Mouse (Mus musculus) spleen, postnatal 10 days (tissue): Measurements from ENCODE around the gene Fzd7.

Source experiments
- DNase-seq, 2 experiments: peaks; one replicate each; pipeline ENCODE4 v3.0.0; 2021 to 2022; ENCODE audit warnings: low spot score in 2 of 2

The Fzd7 gene

DNA sequence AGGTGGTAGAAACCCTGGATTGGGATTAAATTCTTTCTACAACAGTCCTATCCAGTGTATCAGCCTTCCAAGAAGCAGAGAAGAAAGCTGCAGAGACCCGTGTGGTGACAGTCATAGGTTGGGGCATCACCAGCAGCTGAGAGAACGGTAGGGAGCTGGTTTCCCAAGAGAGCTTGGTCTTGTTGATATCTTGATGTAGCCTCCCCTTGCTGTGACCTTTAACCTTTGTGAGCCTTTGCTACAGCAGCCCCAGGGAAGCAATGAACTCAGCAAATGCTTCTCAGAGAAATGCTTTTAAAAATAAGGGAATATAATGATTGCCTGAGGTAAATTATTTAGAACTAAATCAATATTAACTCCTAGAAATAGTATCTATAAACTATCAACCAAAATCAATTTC lies 20.1 kb downstream of the Fzd7 start:
- no peak for DNase-seq

DNA sequence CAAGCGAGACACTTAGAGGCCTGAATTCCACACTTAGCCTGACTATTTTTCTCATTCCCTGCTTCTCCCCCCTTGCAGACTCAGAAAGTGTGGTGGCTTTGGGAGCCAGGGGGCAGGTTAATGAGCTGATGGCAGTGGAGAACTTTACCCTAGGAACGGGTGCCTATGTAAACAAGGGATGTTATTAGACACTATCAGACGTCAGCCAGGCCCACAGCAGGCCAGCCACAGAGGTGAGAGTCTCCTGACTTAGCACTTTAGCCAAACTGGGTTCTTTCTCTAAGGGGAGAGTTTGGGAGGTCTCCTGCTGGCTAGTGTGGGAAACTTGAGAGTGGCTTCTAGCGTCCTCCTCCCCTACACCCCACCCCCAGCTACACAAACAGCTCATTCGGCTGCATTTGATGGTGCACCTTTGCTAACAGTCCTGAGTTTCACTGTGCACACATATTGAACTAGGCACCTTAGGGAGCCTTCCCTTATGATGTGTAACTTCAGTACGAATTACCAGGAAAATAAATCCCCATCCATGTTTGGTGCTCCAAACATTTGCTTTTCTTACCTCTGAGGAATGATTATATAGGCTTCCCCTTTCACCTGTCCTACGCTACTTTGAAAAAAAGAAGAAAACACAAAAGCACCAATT lies 21.6 kb downstream of the Fzd7 start:
- no peak for DNase-seq

DNA sequence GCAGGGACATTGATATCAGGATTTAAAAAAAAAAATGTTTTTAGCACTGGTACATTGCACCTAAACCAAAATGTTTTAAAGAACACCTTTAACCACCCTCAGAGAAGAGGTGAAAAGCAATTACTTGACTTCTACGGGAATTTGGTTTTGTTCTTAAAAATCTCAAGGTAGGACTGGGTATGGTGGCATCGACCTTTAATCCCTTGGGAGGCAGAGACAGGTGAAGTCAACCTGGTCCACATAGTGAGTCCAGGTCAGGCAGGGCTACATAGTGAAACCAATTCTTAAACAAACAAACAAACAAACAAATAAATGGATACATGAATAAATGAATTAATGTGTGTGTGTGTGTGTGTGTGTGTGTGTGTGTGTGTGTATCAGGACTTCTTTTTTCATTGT lies 22.1 kb downstream of the Fzd7 start:
- DNase-seq: no peak

DNA sequence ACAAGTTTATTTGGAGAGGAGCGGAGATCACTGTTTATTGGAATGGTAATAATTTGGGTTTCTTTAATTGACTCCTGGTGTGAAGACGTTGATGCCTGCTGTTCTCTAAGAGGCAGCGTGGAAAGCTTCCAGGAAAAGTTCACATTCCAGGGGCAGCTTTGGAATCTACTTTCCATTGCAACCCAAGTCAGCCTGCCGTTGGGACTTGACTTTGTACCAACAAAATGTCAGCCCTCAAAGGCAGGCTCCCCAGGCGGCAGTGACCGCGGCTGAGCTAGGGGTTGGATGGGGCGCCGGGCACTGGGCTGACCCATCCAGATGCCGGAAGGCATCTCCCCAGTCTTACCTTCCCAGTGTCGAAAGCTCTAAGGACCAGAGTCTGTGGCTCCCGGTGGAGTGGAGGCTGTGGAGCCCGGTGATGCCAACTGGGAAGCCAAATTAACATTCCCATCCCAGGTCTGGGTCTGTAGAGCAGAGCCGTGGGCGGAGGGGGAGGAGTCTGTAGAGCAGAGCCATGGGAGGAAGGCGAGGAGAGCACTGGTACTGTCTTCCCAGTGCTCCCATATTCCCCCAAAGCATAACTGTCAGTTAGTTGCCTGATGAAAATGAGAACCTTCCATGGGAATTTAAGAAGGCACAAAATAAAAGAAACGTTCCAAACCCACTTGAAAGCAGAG lies 26.4 kb downstream of the Fzd7 start:
- DNase-seq: no peak

DNA sequence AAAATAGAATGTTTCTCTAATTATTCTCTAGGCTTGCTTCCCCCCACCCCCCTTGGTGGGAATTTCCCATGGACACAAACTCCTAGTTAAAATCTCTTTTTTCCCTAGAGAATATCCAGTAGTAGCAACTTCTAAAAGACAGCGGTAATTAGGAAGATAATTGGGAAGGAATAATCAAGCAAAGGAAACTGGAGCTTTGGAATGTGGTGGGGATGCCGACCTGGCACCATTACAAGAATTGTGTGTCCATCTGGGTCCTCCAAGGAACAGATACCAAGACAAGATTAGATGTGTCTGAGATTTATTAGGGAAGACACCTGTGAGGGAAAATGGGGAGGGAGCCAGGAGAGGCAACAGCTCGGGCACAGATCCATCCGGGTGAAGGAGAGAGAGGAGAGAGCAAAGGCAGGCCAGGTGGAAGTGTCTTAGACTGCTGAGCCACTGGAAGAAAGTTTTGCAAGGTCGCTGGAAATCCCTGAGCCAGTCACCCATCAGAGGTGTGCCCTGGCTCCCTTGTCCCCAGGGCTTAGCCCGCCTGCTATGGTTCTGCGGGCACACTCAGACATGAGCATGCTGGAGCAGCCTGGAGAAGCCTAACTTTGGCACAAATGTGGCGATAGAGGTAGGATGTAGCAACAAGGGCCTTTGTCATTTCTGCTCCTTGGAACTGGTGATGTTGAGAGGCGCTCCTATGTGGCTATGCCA lies 29.5 kb downstream of the Fzd7 start:
- DNase-seq: no peak

DNA sequence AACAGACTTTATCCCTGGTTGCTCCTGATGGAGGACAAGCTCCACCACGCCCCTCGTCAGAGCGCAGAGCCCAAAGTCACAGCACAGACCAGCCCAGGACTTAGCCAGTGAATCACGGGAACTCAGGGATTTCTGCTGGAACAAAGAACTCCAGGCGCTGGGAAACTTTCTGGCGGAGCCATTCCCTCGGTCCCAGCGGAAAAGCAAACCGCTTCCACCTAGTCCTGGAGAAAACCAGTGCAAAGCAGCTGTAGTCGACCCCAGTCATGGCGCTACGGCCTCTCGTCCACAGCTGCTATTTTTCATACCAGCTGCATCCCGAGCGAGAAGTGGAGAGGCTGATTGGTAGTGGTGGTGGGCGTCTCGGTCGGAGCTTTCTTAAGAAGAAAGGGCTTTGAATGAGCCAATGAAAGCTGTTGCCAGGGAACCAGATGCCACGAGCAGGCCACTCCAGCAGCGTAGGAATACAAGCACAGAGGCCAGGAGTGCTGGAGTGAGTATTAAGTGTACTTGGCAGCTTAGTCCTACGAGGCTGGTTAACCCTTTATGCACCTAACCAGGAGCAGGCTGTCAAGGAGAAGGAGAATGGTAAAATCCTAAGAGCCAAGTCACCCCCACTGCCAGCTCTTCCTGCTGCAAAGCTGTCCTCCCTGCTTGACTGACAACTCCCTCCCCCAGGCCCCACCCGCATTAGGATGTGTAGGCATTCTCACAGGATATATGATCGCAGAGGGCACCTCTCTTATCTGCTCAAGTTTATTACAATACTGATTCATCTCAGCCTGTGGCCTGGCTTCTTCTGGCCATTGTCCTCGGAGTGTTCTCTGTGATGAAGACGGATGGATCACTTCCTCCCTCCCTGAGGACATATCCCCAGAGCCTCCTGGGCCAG lies 34.0 kb downstream of the Fzd7 start, which contains the start of gene Gm973:
Gm973 (plus strand) TSS at position 239 of the 892 bp plus-strand sequence.
- no peak for DNase-seq

DNA sequence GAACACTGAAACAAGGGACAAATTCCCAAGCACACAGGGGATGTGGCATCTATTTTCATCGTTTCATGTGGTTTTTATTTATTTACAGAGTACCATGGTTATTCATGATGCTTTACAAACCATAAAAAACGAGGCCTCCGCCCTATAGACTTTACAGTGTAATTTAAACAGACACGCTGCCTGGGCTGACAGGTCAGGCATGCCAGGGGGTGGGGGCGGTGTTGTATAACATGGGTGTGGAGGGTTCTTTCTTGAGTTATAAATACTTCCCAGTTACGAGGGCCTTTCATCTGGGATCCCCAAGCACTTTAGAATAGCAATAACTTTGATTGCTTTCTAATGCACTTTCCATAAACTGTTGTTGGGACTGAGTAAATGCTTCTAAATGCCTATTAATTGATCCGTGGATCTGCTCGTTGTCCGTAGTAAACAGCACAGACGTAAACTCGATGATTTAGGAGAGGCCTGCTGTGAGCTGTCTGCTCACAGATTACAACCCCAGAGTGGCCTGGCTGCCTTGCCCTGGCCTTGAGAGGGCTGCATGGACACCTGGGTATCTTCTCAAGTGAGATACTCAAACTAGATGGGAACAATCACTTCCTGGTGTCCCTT lies 38.1 kb downstream of the Fzd7 start:
- DNase-seq: no peak

DNA sequence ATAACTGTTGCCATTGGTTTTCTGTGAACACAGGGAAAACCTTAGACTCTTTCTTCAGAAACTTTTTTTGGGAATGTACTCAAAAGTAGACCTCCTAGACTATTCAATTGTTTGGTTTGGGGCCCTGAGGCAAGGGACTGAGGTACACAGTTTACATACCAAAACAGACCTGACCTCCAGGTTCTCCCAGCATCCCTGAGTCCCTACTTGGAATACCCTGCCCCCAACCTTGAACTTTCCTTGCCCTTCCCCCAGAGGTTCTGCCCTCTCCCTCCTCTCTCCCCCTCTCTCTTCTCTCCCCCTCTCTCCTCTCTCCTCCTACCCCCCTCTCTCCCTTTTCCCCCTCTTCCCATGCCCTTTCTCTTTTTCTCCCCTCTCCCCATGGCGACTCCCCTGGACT lies 40.2 kb downstream of the Fzd7 start:
- DNase-seq: no peak

DNA sequence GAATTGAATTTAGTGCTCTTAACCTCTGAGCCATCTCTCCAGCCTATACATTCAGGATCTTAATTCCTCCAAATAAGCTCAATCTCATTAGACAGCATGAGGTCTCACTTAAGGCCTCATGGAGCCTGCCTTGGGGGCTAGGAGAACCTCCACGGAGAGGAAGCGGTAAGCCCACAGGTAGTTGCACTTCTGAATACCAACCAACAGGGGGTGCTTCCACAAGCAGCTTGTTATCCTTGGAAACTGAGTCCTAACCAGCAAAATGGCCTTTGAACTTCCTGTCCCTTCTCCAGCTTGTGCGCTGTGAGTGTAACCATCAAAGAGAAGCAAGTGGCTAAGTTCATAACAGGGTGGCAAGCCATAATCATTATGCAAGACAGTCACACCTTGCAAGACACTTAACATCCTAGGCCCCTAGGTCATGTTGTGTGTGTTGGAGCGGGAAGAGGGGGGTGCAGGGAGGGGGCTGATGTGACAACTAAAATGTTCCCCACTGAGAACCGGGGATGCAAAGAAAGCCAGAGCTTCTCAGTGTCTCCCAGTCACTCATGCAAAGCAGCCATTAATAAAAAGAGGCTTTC lies 41.2 kb downstream of the Fzd7 start:
- DNase-seq: no peak

DNA sequence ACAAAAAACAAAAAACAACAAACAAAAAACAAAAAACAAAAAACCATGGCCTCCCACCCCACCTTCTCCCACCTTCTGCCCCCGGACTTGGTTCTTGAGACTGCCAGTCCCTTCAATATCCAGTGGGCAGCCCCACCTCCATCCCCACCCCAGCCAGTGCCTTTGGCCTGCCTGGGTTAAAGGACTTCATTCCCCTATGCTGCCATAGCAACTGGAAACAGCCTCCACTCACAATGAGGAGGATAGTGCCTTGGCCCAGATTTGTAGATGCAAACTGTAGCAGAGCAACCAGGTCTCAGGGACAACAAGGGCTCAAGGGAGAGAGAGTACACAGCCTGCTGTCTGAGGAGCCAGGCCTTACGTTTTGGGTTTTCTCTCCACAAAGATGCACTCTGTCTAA lies 41.8 kb downstream of the Fzd7 start:
- DNase-seq: no peak

DNA sequence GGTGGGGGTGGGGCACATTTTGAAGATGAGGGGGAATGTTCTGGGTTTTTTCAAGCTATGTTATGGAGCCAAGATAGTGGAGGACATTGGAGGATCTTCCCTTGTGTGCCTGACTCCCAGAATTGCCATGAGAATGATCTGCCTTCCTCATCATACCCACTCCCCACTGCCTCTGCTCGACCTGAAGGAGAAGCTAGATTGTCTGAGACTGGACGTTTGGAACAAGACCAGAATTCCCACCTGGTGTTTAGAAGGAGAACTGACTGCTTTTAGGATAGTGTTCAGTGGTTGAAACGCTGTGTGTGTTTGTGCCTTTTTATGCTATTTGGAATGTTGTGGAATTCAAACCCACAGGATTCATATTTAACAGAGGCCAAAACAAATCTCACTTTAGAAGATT lies 42.5 kb downstream of the Fzd7 start:
- DNase-seq: no peak

DNA sequence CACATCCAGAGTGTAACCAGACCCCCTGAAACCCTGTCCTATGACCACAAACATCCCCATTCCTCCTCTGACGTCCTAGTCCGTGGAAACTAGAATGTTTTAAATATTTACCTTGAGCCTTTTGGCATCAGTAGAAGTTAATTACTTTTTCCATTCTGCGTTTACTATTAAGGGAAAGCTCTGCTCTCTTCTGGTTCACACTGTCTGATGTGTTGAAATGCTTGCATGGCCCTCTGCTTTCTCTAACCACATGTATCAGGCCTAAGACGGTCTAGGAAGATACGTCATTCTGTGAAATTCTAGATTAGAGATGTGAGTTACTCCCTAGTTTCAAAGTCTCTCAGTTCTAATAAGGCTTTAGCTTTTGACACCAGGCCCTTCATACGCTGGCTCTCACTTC lies 45.0 kb downstream of the Fzd7 start:
- DNase-seq: no peak

DNA sequence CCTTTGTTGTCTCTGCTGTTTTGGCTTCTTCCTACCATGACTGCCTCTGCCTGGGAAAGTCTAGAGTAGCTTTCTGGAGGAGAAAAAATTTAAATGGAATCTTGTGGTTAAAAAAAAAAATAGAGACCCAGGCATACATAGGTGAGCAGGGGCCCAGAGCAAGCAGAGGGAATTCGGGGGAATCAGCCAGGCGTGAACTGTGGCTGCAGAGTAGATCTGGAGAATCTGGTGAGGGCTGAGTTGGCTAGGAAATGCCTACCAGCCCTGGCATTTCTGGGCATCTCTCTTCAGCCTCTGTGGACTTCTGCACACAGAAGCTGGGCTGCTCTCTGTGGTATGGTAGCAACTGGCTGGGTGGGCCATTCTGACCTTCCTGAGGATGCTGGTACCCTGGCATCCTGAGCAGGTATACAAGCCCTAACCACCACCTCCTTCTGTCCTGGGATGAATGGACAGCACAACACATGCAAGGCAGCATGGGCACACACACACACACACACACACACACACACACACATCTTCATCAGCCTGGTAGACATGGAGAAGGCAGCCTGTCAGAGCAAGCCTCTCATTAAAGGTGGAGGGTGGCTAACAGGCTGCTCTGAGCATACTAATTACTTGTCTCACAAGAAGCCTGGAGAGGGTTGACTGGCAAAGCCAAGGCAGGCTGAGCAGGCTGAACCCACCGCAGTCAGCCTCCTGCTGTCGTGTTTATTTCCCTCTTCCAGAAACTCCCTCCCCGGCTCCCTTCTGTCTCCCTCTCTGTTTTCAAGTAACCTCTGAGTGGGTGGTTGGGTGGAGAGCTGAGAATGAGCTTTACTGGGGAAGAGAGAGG lies 53.0 kb downstream of the Fzd7 start:
- no peak for DNase-seq
